Mouse (Mus musculus): Measurements from ENCODE around the gene Plod3. TPM values are rescaled to one million over a fixed set of nuclear protein-coding genes. Genes with fewer than 3 reads are reported as not detected.

Plod3 gene
- polyA plus RNA-seq, 1 experiment from 2014 or later, result 28.7 TPM

DNA sequence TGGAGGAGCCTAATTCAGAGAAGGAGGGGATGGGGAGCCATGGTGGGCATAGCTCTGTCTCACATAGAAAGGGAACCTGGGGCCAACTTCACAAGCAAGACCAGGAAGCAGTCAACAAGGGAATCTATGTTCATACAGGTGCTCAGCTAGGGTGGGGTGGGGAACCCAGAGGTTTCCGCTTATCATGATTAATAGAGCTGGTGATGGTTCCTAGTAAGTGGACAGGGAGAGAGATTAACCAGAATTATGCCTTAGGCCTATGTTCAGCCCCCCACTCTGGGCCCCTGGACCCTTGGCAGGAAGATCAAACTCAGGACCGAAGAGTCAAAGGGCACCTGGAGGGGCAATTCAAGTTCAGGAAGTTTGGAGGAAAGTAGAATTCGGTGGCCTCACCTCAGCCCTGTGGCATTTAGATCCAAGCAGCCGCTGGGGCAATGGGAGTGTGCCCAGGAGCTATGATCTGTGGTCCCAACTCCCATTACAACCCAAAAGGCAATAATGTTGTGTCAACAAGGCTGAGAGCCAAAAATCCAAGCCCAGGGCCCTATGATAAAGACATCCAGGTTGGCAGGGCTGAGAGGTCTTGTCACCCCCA is 19.9 kb upstream of the Plod3 start:
- 85% methylated on average over 4 of the region's 4 CpGs for WGBS
- ATAC-seq (replicated peaks; ENCODE audit: low FRiP score), result no peak
- Histone ChIP-seq H3K9me3 (ENCODE audit: control insufficient read depth, low read length) (no peaks in the 10 kb centered on the region), H3K4me2 (no peak overlapping the region), H3K27me3 (replicated peaks; ENCODE audit: control insufficient read depth, insufficient read depth, low read length) (no peaks in the 10 kb centered on the region), H3K27ac (ENCODE audit: low read depth, low read length) (0 out of 2 replicates have a peak overlapping the region, but pooled peaks have one; percentile 22), H3K4me1 (replicated peaks; ENCODE audit: control insufficient read depth, insufficient read depth, low read length) (peaks cover 37% of the 10 kb centered on the region), H3K4me3 (ENCODE audit: low read depth, low read length) (no peak overlapping the region), H3K36me3 (ENCODE audit: control insufficient read depth, insufficient read depth, low read length) (peaks cover 24% of the 10 kb centered on the region), H3K9ac (ENCODE audit: low read depth, low read length) (no peak overlapping the region)
- no peak for DNase-seq (ENCODE audit: low spot score)

DNA sequence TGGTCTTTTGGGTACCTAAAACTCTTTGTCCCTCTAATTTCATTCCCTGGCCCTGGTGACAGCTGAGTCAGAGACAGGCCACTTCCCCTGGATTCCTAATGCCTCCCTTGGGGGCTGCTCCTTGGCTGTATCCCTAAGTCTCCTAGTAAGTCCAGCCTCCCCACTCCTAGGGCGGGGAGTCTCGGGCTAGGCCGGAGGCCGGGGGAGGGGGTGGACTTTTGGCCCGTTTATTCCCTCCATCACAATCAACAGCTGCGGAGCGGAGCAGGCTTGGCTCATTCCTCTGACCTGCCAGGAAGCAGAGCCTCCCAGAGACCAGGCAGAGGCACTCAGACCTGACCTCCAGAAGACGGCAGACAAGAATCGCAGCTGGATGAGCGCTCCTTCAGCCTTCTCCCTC is 19.2 kb upstream of the Plod3 start:
- Histone ChIP-seq H3K4me3 (ENCODE audit: low read depth, low read length) (no peak overlapping the region), H3K9me3 (ENCODE audit: control insufficient read depth, low read length) (no peaks in the 10 kb centered on the region), H3K9ac (ENCODE audit: low read depth, low read length) (no peak overlapping the region), H3K4me2 (no peak overlapping the region), H3K36me3 (ENCODE audit: control insufficient read depth, insufficient read depth, low read length) (peaks cover 24% of the 10 kb centered on the region), H3K4me1 (replicated peaks; ENCODE audit: control insufficient read depth, insufficient read depth, low read length) (peaks cover 37% of the 10 kb centered on the region), H3K27me3 (replicated peaks; ENCODE audit: control insufficient read depth, insufficient read depth, low read length) (no peaks in the 10 kb centered on the region), H3K27ac (ENCODE audit: low read depth, low read length) (0 out of 2 replicates have a peak overlapping the region, but pooled peaks have one; percentile 22)
- no peak for ATAC-seq (replicated peaks; ENCODE audit: low FRiP score)
- WGBS, result 78% methylated on average over 10 of the region's 10 CpGs
- DNase-seq (ENCODE audit: low spot score), result no peak

DNA sequence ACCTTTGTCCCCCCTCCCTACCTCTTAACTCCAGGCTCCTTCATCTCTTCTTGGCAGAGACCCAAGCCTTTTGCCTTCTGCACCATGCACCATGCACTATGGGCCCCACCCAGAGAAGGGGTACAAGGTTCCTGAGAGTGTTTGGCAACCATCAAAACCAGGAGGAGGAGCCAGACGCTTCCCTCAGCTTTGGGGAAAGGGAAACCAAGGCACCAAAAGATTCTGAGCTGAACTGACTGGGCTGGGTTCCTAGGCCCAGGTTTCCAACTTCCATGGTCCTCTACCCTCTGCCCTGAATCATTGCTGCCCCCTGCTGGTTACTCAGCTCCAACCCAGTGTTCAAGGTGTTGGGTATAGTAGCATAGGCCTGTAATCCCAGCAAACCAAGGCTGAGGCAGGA is 16.1 kb upstream of the Plod3 start:
- H3K4me1 ChIP-seq (replicated peaks; ENCODE audit: control insufficient read depth, insufficient read depth, low read length), result peaks cover 10% of the 10 kb centered on the region
- H3K27me3 ChIP-seq (replicated peaks; ENCODE audit: control insufficient read depth, insufficient read depth, low read length), result no peaks in the 10 kb centered on the region; the same call in 1 of the 2 replicates
- no peak overlapping the region for H3K27ac ChIP-seq (ENCODE audit: low read depth, low read length)
- H3K36me3 ChIP-seq (ENCODE audit: control insufficient read depth, insufficient read depth, low read length), result peaks cover 5% of the 10 kb centered on the region; the same call in 1 of the 2 replicates
- WGBS, result 65% methylated on average over 1 of the region's 1 CpGs
- DNase-seq (ENCODE audit: low spot score) (no peak), ATAC-seq (replicated peaks; ENCODE audit: low FRiP score) (peak; percentile 62)
- H3K9me3 ChIP-seq (ENCODE audit: control insufficient read depth, low read length), result no peaks in the 10 kb centered on the region
- H3K4me3 ChIP-seq (ENCODE audit: low read depth, low read length), result no peak overlapping the region
- no peak overlapping the region for H3K9ac ChIP-seq (ENCODE audit: low read depth, low read length)
- H3K4me2 ChIP-seq, result no peak overlapping the region

DNA sequence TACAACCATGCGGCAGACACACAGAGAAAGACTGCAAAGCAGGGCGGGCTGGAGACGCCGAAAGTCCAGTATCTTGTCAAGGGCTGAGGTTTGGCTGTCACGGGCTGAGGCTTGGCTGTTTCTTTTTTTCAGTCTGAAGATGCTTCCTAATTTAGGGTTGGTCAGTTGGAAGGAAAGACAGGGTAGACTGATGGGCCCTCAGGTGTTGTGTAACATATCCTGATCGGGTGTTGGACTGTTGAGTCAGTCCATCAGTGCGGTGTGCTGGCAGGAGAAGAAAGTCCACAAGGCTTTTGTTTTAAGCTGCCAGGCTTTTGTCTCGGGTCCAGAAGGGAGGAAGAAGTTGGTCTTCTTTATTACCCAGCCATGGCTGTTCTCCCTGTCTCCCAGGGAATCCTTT is 13.1 kb upstream of the Plod3 start:
- Histone ChIP-seq H3K4me1 (replicated peaks; ENCODE audit: control insufficient read depth, insufficient read depth, low read length) (no peaks in the 10 kb centered on the region), H3K4me3 (ENCODE audit: low read depth, low read length) (no peak overlapping the region), H3K9me3 (ENCODE audit: control insufficient read depth, low read length) (no peaks in the 10 kb centered on the region), H3K9ac (ENCODE audit: low read depth, low read length) (no peak overlapping the region), H3K27ac (ENCODE audit: low read depth, low read length) (no peak overlapping the region), H3K36me3 (ENCODE audit: control insufficient read depth, insufficient read depth, low read length) (no peaks in the 10 kb centered on the region), H3K27me3 (replicated peaks; ENCODE audit: control insufficient read depth, insufficient read depth, low read length) (no peaks in the 10 kb centered on the region; the same call in 1 of the 2 replicates), H3K4me2 (no peak overlapping the region)
- ATAC-seq (replicated peaks; ENCODE audit: low FRiP score), result no peak
- no peak for DNase-seq (ENCODE audit: low spot score)
- WGBS, result 47% methylated on average over 8 of the region's 8 CpGs

DNA sequence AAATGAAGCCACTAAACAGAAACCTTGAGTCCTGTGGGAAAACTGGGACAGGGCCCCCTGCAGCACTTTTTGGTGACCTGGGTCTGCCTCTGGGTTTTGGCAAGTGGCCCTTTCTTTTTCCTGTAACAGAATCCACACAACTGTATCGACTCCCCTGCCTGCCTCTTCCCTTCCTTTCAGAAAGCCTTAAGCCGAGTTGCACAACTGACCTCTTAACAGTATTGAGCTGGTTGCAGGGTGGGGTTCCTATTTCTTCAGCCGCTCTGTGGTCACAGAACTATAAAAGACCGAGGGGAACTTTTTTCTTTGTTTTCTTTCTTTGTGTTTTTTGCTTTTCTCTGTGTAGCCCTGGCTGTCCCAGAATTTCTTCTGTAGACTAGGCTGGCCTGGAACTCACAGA is 9.1 kb upstream of the Plod3 start:
- Histone ChIP-seq H3K9me3 (ENCODE audit: control insufficient read depth, low read length) (no peaks in the 10 kb centered on the region), H3K36me3 (ENCODE audit: control insufficient read depth, insufficient read depth, low read length) (peaks cover 3% of the 10 kb centered on the region; the same call in 1 of the 2 replicates), H3K4me3 (ENCODE audit: low read depth, low read length) (no peak overlapping the region), H3K27ac (ENCODE audit: low read depth, low read length) (no peak overlapping the region), H3K4me1 (replicated peaks; ENCODE audit: control insufficient read depth, insufficient read depth, low read length) (no peaks in the 10 kb centered on the region), H3K4me2 (no peak overlapping the region), H3K27me3 (replicated peaks; ENCODE audit: control insufficient read depth, insufficient read depth, low read length) (no peaks in the 10 kb centered on the region; the same call in 1 of the 2 replicates), H3K9ac (ENCODE audit: low read depth, low read length) (no peak overlapping the region)
- DNase-seq (ENCODE audit: low spot score) (no peak), ATAC-seq (replicated peaks; ENCODE audit: low FRiP score) (no peak)
- 54% methylated on average over 4 of the region's 4 CpGs for WGBS

DNA sequence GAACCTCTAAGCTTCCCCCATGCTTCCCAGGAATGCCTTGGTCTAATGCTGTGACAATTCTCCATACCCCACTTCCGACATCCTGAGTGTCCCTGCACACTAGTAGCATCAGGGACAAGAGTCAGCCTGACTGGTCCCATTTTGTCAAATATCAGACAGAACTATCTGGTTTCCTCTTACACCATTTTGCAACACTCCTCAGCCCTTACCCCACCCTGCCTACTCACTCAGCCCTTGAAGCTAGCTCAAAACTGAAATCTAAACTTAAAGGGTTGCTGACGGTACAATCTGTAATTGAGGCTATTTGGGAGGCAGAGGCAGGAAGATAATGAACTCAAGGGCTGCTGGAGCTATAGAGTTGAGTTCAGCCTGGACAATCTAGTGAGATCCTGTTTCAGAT is 7.1 kb upstream of the Plod3 start:
- ATAC-seq (replicated peaks; ENCODE audit: low FRiP score), result no peak
- Histone ChIP-seq H3K4me3 (ENCODE audit: low read depth, low read length) (no peak overlapping the region), H3K4me1 (replicated peaks; ENCODE audit: control insufficient read depth, insufficient read depth, low read length) (no peaks in the 10 kb centered on the region), H3K9me3 (ENCODE audit: control insufficient read depth, low read length) (no peaks in the 10 kb centered on the region), H3K27ac (ENCODE audit: low read depth, low read length) (no peak overlapping the region), H3K27me3 (replicated peaks; ENCODE audit: control insufficient read depth, insufficient read depth, low read length) (no peaks in the 10 kb centered on the region; the same call in 1 of the 2 replicates), H3K4me2 (no peak overlapping the region), H3K36me3 (ENCODE audit: control insufficient read depth, insufficient read depth, low read length) (peaks cover 3% of the 10 kb centered on the region; the same call in 1 of the 2 replicates), H3K9ac (ENCODE audit: low read depth, low read length) (no peak overlapping the region)
- DNase-seq (ENCODE audit: low spot score), result no peak
- 79% methylated on average over 2 of the region's 2 CpGs for WGBS

DNA sequence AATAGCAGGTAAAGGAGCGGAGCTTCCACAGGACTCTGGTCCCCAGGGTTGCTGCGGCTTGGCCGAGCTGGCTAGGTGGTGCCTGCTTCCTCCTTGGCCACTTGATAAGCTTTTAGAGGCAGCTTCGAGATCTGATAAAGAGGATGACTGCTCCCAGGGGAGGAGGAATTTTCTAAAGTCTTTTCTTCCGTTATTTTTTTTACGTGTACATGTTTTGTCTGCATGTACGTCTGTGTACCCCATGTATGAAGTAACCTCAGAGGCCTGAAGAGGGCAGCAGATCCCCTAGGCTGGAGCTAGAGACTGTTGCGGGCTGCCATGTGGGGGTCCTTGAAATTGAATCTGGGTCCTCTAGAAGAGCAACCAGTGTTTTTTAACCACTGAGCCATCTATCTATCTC is 5.8 kb upstream of the Plod3 start:
- WGBS, result 80% methylated on average over 8 of the region's 8 CpGs
- Histone ChIP-seq H3K4me1 (replicated peaks; ENCODE audit: control insufficient read depth, insufficient read depth, low read length) (peaks cover 2% of the 10 kb centered on the region; the same call in 1 of the 2 replicates), H3K9ac (ENCODE audit: low read depth, low read length) (no peak overlapping the region), H3K4me3 (ENCODE audit: low read depth, low read length) (no peak overlapping the region), H3K9me3 (ENCODE audit: control insufficient read depth, low read length) (no peaks in the 10 kb centered on the region), H3K36me3 (ENCODE audit: control insufficient read depth, insufficient read depth, low read length) (peaks cover 3% of the 10 kb centered on the region; the same call in 1 of the 2 replicates), H3K4me2 (no peak overlapping the region), H3K27me3 (replicated peaks; ENCODE audit: control insufficient read depth, insufficient read depth, low read length) (no peaks in the 10 kb centered on the region), H3K27ac (ENCODE audit: low read depth, low read length) (no peak overlapping the region)
- DNase-seq (ENCODE audit: low spot score), result no peak
- no peak for ATAC-seq (replicated peaks; ENCODE audit: low FRiP score)

DNA sequence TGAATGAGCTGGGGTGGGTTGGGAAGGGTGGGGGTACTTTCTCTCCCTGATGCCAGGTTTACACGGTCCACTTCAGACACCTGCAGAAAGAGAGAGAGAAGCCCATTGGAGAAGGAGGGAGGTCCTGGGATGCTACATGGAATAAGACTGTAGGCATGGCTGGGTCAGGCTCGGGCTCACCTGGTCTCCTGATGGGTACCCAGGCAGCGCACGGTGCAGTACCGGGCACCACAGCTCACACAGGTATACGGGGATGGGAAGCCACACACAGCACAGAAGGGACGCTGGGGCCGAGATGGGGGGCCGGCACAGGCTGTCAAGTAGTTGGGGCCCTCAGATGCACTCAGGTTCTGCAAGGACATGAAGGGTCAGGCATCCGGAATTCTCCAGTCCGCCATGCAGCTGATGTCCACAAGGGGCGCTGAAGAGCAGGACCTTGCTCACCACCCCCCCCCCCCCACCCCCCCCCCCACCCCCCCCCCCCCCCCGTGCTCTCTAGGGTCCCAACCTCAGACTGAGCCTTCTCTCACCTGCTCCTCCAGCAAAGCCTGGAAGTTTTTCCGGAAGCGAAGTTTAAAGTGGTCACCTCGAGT is 4.4 kb upstream of the Plod3 start:
- Histone ChIP-seq H3K4me1 (replicated peaks; ENCODE audit: control insufficient read depth, insufficient read depth, low read length) (peaks cover 6% of the 10 kb centered on the region; the same call in 1 of the 2 replicates), H3K4me2 (no peak overlapping the region), H3K27me3 (replicated peaks; ENCODE audit: control insufficient read depth, insufficient read depth, low read length) (no peaks in the 10 kb centered on the region), H3K36me3 (ENCODE audit: control insufficient read depth, insufficient read depth, low read length) (peaks cover 3% of the 10 kb centered on the region; the same call in 1 of the 2 replicates), H3K9ac (ENCODE audit: low read depth, low read length) (no peak overlapping the region), H3K27ac (ENCODE audit: low read depth, low read length) (no peak overlapping the region), H3K9me3 (ENCODE audit: control insufficient read depth, low read length) (no peaks in the 10 kb centered on the region), H3K4me3 (ENCODE audit: low read depth, low read length) (no peak overlapping the region)
- 53% methylated on average over 15 of the region's 16 CpGs for WGBS
- no peak for ATAC-seq (replicated peaks; ENCODE audit: low FRiP score)
- no peak for DNase-seq (ENCODE audit: low spot score)

DNA sequence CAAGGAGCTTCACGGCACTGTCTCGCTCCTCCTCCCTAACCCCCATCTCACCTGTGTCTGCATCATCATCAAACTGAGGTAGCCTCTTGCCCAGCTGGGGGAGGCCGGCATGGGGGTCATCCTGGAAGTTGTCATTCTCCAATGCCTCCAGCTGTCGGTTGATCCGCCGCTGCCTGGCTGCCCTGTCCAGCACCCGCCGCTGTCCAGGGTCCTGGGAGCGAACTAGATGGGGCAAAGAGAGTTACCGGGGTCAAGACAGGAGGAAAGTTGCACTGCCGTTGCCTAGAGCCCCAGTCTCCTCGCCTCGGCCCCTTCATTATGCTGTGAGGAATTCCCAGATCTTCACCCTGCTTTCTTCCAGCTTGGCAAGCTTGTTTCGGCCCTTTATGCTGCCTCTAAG is 2.0 kb upstream of the Plod3 start:
- DNase-seq (ENCODE audit: low spot score) (no peak), ATAC-seq (replicated peaks; ENCODE audit: low FRiP score) (no peak)
- Histone ChIP-seq H3K4me2 (no peak overlapping the region), H3K27ac (ENCODE audit: low read depth, low read length) (no peak overlapping the region), H3K27me3 (replicated peaks; ENCODE audit: control insufficient read depth, insufficient read depth, low read length) (no peaks in the 10 kb centered on the region), H3K36me3 (ENCODE audit: control insufficient read depth, insufficient read depth, low read length) (peaks cover 6% of the 10 kb centered on the region; the same call in 1 of the 2 replicates), H3K4me1 (replicated peaks; ENCODE audit: control insufficient read depth, insufficient read depth, low read length) (peaks cover 6% of the 10 kb centered on the region; the same call in 1 of the 2 replicates), H3K9me3 (ENCODE audit: control insufficient read depth, low read length) (no peaks in the 10 kb centered on the region), H3K9ac (ENCODE audit: low read depth, low read length) (no peak overlapping the region), H3K4me3 (ENCODE audit: low read depth, low read length) (no peak overlapping the region)
- 53% methylated on average over 14 of the region's 14 CpGs for WGBS
